Mouse (Mus musculus) left cerebral cortex, adult 8-10 months (tissue): ENCODE results near the gene Mxd3. TPM values are rescaled to one million over a fixed set of nuclear protein-coding genes. Genes with fewer than 3 reads are reported as not detected.

Experiments used
- total RNA-seq, 4 experiments: library from RNA; stranded (reverse); gene quantifications; 2 replicates each; pipeline ENCODE4 v1.2.4; 2022

The Mxd3 gene
- total RNA-seq, 4 experiments from 2014 or later, result 0.65 to 1.6 (median 0.97) TPM

Other genes with a start within 250 kb of the Mxd3 start
- gene Uimc1, start 229.5 kb downstream of the Mxd3 start, total RNA-seq, result 10 to 100 TPM; 20.3 to 24.7 (median 23.3) TPM
- 10 to 100 TPM; 41.9 to 46.2 (median 42.5) TPM for gene Zfp346, start 224.5 kb downstream of the Mxd3 start, total RNA-seq
- not detected for gene Gm17617, start 196.3 kb downstream of the Mxd3 start, total RNA-seq
- gene Fgfr4, start 177.2 kb downstream of the Mxd3 start, total RNA-seq, result under 1 TPM; 0.21 to 0.70 (median 0.58) TPM
- 100 to 1,000 TPM; 108 to 137 (median 123) TPM for gene Nsd1, start 120.0 kb downstream of the Mxd3 start, total RNA-seq
- 100 to 1,000 TPM; 163 to 176 (median 166) TPM for gene Prelid1, start 9.3 kb downstream of the Mxd3 start, total RNA-seq
- 10 to 100 TPM; 74.1 to 86.1 (median 81.0) TPM for gene Rab24, start 7.9 kb downstream of the Mxd3 start, total RNA-seq
- gene Lman2, start 33.0 kb upstream of the Mxd3 start, total RNA-seq, result 10 to 100 TPM; 47.2 to 56.7 (median 49.1) TPM
- 10 to 100 TPM; 54.2 to 59.0 (median 55.0) TPM for gene Rgs14, start 39.9 kb upstream of the Mxd3 start, total RNA-seq
- under 1 TPM in 2 of 4 experiments, not detected in 2; 0.16 to 0.17 TPM for gene Slc34a1, start 68.4 kb upstream of the Mxd3 start, total RNA-seq
- gene Pfn3, start 85.4 kb upstream of the Mxd3 start, total RNA-seq, result not detected
- under 1 TPM; 0.39 to 0.98 (median 0.75) TPM for gene F12, start 97.0 kb upstream of the Mxd3 start, total RNA-seq
- gene Grk6, start 115.2 kb upstream of the Mxd3 start, total RNA-seq, result 10 to 100 TPM; 60.0 to 65.3 (median 61.9) TPM
- gene Prr7, start 134.4 kb upstream of the Mxd3 start, total RNA-seq, result 10 to 100 TPM; 50.8 to 62.7 (median 59.7) TPM
- gene Dbn1, start 158.3 kb upstream of the Mxd3 start, total RNA-seq, result 100 to 1,000 TPM; 216 to 253 (median 234) TPM
- 10 to 100 TPM; 78.3 to 93.8 (median 85.9) TPM for gene Pdlim7, start 183.9 kb upstream of the Mxd3 start, total RNA-seq
- gene Dok3, start 199.5 kb upstream of the Mxd3 start, total RNA-seq, result 1 to 10 TPM; 3.7 to 6.3 (median 5.2) TPM
- 10 to 100 TPM; 44.5 to 55.2 (median 48.2) TPM for gene Ddx41, start 206.8 kb upstream of the Mxd3 start, total RNA-seq
- gene Fam193b, start 241.3 kb upstream of the Mxd3 start, total RNA-seq, result 10 to 100 TPM; 73.2 to 80.1 (median 73.8) TPM
- gene Tmed9, start 243.9 kb upstream of the Mxd3 start, total RNA-seq, result 100 to 1,000 TPM; 125 to 136 (median 132) TPM